Mouse (Mus musculus) ES-Bruce4 (cell line): ENCODE measurements at regions not wholly inside any gene's neighbourhood (a gene's known extent, or its start where the extent isn't known, plus 50 kb on each side); places are given as distances from the start of the nearest gene placed in this dataset.

Experiments used
- CTCF ChIP-seq: IDR thresholded peaks from one replicate; pipeline ENCODE4 v1.8.1; 2011; ENCODE audit warnings: low read depth, low read length
- EP300 ChIP-seq: IDR thresholded peaks from 2 replicates; pipeline ENCODE4 v1.6.1; 2011; ENCODE audit warnings: low read depth, low read length; ENCODE audit not compliant: insufficient read depth
- POLR2A ChIP-seq: IDR thresholded peaks from one replicate; pipeline ENCODE4 v1.8.1; 2011; ENCODE audit warnings: low read length; ENCODE audit not compliant: insufficient read depth

GRCm38 (mm10) chr4:62878927-62879326 lies 86.4 kb upstream of the Zfp618 start:
- TF ChIP-seq EP300 = no peak
- no peak for TF ChIP-seq CTCF
- no peak for TF ChIP-seq POLR2A
